In the genomic region with DNA sequence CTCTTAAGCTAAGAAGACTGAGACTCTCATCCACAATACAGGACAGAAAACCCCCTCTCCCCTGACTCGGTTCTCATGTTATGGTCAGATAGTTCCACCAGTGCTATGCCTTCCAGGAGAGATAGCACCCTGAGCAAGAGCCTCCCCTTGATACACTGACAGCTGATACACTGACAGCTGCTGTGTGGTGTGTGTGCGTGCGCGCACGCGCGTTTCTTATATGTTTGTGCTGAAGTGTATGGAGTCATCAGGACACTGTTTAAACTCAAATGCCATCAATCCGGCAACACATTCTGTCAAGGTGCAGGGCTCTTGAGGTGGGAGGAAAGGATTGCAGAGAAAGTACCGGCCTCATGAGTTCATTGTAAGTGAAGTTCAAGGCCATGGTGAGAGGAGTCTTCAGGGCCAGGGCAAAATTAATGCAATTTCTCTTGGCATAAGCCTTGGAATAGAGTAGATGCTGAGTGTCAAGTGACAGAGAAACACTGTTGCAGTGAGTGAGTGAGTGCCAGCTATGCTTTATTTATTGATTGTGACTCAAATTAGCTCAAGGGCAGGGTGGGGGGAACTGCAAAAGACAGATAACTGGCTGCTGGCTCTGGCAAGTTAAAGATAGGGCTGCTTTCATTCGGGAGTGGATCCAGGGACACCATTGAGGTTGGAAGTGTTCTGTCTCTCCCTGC, we compare ENCODE assay signal across 15 mouse cellular contexts.
DNase-seq lines count a peak whose midpoint lies in the region; ATAC-seq lines count a peak whose summit lies in the region.
"Had no signal": no experiment of that assay in that cellular context is flagged by ENCODE, and none has a peak within 500 bp of the region (broad histone marks: within the 10 kb centered on the region; RNA-seq: fewer than 3 reads in every experiment).

No protein-coding gene starts in this region.

- peak; percentile 34 to 63 for DNase-seq in heart, adult 18-20 months
- DNase-seq in heart, postnatal 36 days, result no peak
- peak; percentile 87 for DNase-seq in heart, embryonic 10.5 days (ENCODE audit: low spot score)
- peak; percentile 77 for DNase-seq in liver, embryonic 13.5 days
- peak; percentile 12 to 52 for DNase-seq in lung, postnatal 4 days
- no peak for DNase-seq in kidney, postnatal 4 days
- DNase-seq in urinary bladder, adult 2 months (ENCODE audit: low spot score), result no peak
- no peak for DNase-seq in right cerebral cortex, postnatal 4 days
- DNase-seq: cerebellum, postnatal 10 days; kidney, adult 18-20 months; layer of hippocampus, adult 9-11 months; thymus, adult 2 months had no signal

- H3K9me3 ChIP-seq in heart, embryonic 10.5 days, result no peaks in the 10 kb centered on the region
- no peaks in the 10 kb centered on the region for H3K9me3 ChIP-seq in liver, embryonic 13.5 days (replicated peaks)
- H3K9me3 ChIP-seq: embryonic facial prominence, embryonic 15.5 days; limb, embryonic 13.5 days; neural tube, embryonic 15.5 days had no signal

- 47% methylated on average over 10 of the region's 10 CpGs for WGBS in heart, embryonic 10.5 days
- 50% methylated on average over 10 of the region's 10 CpGs for WGBS in liver, embryonic 13.5 days (ENCODE audit: insufficient replicate concordance)

- H3K4me3 ChIP-seq in heart, embryonic 10.5 days, result no peak overlapping the region; the same call in 1 of the 2 replicates
- peak overlapping the region; percentile 26 for H3K4me3 ChIP-seq in liver, embryonic 13.5 days (replicated peaks)
- H3K4me3 ChIP-seq: embryonic facial prominence, embryonic 15.5 days; limb, embryonic 13.5 days; neural tube, embryonic 15.5 days had no signal

- peaks cover 25% of the 10 kb centered on the region for H3K4me1 ChIP-seq in heart, embryonic 10.5 days
- H3K4me1 ChIP-seq in liver, embryonic 13.5 days (replicated peaks), result peaks cover 37% of the 10 kb centered on the region
- H3K4me1 ChIP-seq: embryonic facial prominence, embryonic 15.5 days; limb, embryonic 13.5 days had no signal

- intact Hi-C loops in heart, postnatal 36 days (cut with DNase I), result no loop called here

- peak overlapping the region; percentile 9; the same call in 1 of the 2 replicates for H3K27ac ChIP-seq in heart, embryonic 10.5 days
- H3K27ac ChIP-seq in liver, embryonic 13.5 days, result peak overlapping the region; percentile 92
- H3K27ac ChIP-seq: embryonic facial prominence, embryonic 15.5 days; limb, embryonic 13.5 days; neural tube, embryonic 15.5 days had no signal

- no peaks in the 10 kb centered on the region for H3K27me3 ChIP-seq in heart, embryonic 10.5 days (ENCODE audit: insufficient read depth, poor library complexity, severe bottlenecking)
- H3K27me3 ChIP-seq in liver, embryonic 13.5 days, result no peaks in the 10 kb centered on the region
- H3K27me3 ChIP-seq: embryonic facial prominence, embryonic 15.5 days; limb, embryonic 13.5 days; neural tube, embryonic 15.5 days had no signal

- no peaks in the 10 kb centered on the region for H3K36me3 ChIP-seq in heart, embryonic 10.5 days
- H3K36me3 ChIP-seq in liver, embryonic 13.5 days, result no peaks in the 10 kb centered on the region
- H3K36me3 ChIP-seq: embryonic facial prominence, embryonic 15.5 days; limb, embryonic 13.5 days; neural tube, embryonic 15.5 days had no signal

- peak; percentile 95 for ATAC-seq in liver, embryonic 13.5 days (ENCODE audit: low read depth)

- peak overlapping the region; percentile 57 for H3K4me2 ChIP-seq in liver, embryonic 13.5 days
- H3K4me2 ChIP-seq: embryonic facial prominence, embryonic 15.5 days; limb, embryonic 13.5 days; neural tube, embryonic 15.5 days had no signal

- peak overlapping the region; percentile 49; the same call in 1 of the 2 replicates for H3K9ac ChIP-seq in liver, embryonic 13.5 days
- H3K9ac ChIP-seq: embryonic facial prominence, embryonic 15.5 days; limb, embryonic 13.5 days; neural tube, embryonic 15.5 days had no signal

Comparison
In these comparisons a context has a peak if more than half of its experiments do, and no peak if none do; other contexts are left out.
1. DNase-seq: peak in heart, adult 18-20 months (2 of 2), heart, embryonic 10.5 days (single experiment), liver, embryonic 13.5 days (single experiment) and lung, postnatal 4 days (2 of 2); none in heart, postnatal 36 days (0 of 2), kidney, postnatal 4 days (0 of 2), urinary bladder, adult 2 months (single experiment) and right cerebral cortex, postnatal 4 days (single experiment).